Mouse (Mus musculus): ENCODE data around the gene Scnn1g.

Scnn1g gene

DNA sequence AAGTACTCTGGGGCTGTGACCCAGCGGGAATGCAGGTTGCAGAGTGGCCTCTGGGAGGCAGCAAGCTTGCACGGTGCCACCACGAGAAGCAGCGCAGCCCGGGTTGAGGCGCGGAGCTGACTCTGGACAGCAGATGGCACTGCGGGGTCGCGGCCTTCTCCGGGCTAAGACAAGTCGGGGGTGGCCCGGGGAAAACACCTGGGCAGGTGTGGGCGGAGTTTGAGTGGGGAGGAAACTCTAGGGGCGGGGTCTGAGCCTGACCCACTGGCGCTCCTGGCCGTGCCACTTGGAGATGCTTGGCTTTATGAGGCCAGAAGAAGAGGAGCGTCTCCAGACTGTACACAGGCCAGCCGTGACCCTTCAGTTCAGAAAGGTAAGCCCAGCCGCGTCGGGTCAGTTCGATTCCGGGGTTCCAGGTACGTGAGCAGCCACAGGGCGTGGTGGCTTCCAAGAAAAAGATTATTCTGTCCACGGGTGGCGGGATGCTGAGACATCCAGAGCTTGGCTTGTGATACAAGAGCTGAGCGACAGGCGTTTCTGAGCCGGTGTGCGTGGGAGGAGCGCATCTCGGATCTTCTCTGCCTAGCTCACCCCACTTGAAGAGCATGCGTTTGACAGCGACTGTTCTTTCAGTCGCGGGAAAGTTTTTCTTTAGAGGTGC lies at the start of gene Scnn1g:
Scnn1g (plus strand) TSS at position 309 of the 661 bp plus-strand sequence.
- DNase-seq, result peak; percentile 86

DNA sequence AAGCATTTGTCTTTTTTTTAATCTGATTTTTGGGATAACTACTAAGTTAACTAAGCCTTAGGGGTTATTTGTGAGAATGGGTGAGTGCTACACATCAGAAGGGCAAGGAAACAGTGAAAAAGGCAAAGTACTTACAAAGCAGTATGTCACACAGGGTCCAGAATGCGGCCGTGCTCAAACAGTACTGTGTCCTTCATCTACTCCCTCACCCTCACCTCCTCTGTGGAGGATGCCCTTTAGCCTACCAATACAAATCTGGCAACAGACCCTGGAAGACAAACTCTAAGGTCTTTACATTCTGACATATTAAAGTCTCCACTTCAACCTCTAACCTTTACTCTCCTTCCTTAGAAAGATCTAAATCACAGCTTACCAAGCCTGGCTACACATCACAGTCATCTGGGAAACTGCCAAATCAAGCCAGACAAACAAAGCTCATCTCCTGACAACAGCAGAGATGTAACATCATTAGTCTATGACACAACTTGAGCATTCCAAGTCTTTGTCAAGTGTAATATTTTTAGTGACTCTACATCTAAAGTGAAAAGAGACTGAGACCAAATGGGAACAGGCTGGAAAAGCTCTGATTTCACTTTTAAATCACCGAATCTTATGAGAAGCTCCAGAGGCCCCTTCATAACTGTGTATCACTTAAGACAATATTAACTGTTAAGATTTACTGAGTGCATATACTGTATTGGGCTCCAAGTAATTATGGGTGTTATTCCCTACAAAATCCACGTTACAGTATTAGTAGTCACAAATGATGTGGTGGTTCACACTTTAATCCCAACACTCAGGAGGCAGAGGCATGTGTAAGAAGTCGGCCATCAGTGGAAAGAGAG lies 48.9 kb upstream of the Scnn1g start:
- no peak for DNase-seq

DNA sequence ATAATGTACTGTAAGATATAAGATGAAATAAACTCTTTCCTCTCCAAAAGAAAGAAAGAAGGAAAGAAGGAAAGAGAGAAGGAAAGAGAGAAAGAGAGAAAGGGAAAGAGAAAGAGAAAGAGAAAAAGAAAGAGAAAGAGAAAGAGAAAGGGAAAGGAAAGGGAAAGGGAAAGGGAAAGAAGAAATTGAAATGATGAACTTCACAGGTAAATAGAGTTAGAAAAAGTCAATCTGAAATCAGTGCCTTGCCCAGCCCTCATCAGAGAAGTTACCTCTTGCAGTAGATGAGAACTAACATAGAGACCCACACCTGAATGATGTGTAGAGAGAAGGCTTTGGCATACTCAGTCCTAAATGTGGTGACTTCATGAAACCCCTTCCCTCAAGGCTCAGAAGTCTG lies 44.9 kb upstream of the Scnn1g start:
- DNase-seq, result no peak

DNA sequence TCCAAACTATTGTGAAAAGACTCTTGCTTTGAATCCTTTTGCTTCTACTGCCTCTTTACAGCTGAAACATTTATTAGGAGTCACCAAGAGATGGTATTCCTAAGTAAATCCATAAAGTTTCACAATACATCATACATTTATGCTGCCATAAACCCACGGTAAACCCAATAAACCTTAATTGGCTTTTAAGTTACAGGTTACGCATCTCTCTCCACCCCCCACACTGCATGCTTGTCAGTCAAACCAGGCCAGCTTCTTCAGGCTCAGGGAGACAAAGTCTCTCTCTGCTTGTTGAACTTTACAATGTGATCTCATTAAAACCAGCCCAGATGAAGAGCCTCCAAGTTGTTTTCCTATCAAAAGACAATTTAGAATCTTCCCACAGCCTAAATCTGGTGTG lies 42.5 kb upstream of the Scnn1g start:
- DNase-seq, result no peak

DNA sequence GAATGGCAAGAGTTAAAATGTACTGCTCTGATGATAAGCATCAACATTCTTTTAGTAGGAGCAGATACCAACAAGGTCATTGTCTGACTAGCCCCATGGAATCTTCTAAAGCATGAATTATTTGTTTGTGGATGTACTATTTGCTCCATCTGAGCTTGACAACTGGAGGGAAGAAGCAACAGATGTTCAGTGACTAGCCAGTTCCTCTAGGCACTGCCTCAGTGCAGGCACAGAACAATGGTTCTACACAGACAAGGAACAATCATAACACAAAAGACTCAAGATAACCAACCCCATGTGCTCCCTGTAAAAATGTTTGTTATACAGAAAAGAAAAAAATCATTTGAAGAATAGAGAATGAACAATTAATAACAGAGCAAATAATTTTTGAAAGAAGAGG lies 37.1 kb upstream of the Scnn1g start:
- DNase-seq, result peak; percentile 46

DNA sequence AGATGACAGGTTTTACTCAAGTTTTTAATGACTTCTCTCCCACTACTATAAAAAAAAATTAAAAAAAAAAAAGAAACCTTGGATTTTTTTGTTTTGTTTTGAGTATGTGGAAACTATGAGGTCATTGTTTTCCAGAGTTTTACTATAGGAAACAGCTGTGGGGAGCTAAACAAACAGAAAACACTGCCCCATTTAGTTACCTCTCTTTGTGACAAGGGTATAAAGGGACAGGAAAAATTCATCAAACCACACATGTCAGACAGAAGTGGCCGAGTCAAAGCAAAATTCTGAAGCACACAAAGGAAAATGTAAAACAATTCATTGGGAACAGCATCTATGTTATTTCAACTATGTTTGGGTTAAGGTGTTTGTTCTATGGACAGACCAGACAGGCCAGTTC lies 36.7 kb upstream of the Scnn1g start:
- DNase-seq, result peak; percentile 29

DNA sequence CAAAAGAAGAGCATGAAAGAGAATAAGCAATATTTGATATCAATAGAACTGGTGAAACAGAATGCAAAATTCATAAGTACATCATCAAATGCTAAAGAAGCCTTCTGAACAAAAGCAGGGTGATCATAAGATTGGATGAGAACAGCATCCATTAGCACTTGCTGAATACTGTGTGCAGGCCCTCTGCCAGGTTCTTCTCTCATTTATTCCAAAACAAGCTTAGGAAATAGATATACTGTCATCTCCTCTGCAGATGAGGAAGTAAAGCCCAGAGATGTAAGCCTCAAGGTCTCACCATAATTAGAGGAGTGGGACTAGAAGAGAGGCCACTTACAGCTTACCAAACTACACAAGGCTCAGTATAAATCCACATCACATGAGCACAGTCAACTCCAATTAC lies 35.1 kb upstream of the Scnn1g start:
- DNase-seq, result no peak

DNA sequence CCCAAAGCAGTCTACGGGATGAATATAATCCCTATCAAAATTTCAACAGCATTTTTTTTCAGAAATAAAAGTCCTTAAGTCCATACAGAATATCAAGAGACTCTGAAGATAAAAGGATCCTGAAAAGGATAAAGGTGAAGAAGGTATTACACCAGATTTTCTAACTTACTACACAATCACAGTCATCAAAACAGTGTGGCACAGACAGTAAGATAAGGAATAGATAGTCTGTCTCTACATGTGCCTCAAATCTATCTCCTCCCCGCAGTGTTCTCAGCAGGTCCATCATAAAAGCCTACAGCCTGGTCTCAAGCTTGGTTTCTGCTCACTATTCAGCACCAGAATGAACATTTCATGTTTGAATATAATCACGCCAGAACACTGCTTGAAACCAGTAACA lies 33.8 kb upstream of the Scnn1g start:
- DNase-seq, result no peak

DNA sequence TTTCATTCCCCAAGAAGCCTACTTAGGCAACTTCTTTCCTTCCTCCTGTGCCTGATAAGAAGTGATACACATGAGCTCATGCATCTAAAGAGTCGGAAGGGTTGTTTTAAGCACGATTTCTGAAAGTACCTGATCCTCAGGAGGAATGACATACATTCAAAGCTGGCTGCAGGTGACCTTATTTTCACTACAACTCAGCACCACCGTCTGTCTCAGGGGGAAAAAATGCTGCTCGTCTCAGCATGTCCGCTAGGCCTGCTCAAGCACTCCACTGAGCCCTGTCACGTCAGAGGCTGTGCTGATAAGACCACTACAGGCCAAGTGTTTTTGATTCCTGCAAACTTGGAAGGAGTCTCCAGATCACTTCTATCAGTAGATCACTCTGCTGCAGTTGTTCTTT lies 32.3 kb upstream of the Scnn1g start:
- DNase-seq, result no peak

DNA sequence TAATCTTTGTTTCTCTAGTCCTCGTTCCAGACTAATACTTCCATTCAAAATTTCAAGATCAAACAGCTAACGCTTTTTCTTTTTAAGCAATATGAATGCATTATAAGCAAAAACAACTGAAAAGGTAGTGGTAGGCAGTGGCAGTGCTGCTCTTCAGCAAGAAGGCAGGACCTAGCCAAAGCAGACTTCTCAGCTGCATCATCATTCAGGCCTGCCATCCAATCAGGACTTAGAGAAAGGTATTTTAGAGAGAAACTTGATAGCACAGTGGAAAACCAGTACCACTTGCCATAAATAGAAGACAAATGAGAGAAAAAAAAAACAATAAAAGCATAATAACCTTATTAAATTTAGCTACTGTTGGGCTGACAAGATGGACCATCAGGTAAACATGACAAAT lies 29.2 kb upstream of the Scnn1g start:
- no peak for DNase-seq

DNA sequence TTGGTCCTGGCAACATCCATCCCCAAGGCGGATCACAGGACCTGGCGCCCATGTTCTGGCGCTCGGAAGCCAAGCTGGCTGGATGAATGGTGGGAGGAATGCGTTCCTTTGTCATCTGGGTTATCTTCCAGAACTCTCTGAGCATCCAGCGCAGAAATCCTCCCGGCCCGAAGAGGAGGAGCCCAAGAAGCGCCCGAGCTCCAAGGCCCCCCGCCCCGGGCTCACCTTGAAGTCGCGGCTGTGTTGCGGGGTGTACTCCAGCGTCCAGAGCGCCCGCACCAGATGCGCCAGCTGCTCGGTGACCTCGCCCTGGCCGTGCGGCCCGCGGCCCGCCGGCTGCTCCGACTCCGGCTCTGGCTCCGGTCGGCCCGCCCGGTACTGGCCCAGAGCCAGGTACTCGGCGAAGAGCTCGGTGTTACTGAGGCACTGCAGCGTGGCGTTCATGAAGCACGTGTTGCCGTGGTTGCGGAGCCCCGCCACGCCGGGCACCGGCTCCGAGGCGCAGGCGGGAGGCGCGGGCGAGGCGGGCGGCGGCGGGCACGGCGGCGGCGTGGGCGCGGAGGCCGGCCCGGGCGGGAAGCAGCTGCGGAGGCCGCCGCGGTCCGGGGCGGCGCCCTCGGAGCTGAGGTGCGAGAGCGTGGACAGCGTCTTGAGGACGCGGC lies 27.7 kb upstream of the Scnn1g start:
- peak; percentile 62 for DNase-seq

DNA sequence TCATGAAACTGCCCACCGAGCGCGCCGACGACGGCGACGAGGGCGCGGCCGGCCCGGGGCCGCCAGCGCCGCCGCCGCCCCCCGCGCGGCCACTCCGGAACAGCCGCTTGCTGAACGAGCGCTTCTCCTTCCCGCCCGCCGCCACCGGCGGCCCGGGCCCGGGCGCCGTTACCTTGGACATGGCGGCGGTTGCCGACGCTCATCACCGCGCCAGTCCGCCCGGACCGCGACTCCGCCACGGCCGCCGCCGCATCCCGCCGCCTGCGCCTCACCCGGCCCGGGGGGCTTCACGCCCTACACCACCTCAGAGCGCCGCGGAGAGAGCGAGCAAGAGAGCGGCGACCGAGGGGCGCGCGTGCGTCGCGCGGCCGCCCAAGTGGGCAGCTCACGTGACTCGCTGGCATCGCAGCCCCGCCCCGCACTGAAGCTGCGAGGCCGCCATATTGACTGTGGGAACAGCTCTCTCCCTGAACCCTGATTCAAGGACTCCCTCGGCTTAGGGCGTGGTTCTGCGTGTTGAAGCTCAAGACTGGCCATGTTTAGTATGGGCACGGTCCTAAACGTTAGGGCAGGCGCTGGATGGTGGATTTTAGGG lies 27.1 kb upstream of the Scnn1g start, which contains the start of gene Usp31:
Usp31 (minus strand) TSS at position 181 of the 595 bp plus-strand sequence.
- DNase-seq, result peak; percentile 98

DNA sequence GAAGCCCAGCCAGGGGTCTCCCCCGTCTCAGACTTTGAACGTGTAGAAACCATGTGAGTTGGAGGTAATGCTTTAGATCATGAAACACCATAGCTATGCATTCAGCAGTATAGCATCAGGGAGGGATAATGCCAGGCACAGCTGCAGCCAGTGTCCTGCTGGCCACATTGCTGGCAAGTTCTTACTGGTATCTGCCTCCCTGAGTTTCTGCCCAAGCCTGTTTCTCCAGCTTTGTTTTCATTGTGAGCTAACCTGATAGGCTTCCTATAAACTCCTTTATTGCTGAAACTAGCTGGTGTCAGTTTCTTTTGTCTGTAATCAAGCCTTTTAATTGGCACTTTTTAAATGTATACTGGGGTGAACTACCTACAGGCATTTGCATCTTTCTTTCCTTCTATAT lies 23.1 kb upstream of the Scnn1g start:
- DNase-seq, result no peak

DNA sequence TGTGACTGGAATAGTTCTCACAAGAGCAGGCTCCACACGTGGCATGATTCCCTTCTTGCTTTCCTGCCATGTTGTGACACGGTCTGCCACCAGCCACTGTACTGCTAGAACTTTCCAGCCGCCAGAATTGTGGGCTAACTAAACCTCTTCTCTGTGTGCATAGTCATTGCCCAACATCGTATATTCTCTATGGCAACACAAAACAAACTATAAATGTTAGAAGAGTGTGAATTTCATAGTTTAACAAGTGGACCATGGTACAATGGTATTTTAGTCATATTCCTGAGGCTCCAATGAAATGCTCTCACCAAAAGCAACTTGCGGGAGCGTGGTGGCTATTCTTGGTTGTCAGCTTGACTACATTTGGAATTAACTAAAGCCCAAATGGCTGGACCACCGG lies 17.2 kb upstream of the Scnn1g start:
- no peak for DNase-seq

DNA sequence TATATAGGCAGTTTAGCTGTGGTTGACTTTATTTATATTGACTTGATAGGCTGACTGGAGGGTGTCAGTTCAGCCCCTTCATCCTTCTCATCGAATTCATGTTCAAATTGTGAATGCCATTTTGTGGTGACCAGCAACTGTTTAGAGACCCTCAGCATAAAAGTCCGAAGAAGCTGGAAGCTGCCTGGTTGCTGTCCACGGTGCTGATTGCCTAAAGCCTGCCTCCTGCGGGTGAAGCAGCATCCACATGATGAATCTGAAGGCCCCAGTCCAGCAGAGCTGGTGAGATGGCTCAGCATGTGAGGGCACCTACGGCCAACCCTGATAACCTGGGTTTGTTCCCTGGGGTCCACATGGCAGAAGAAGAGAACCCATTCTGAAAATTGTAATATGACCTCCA lies 4.1 kb upstream of the Scnn1g start:
- peak; percentile 64 for DNase-seq

DNA sequence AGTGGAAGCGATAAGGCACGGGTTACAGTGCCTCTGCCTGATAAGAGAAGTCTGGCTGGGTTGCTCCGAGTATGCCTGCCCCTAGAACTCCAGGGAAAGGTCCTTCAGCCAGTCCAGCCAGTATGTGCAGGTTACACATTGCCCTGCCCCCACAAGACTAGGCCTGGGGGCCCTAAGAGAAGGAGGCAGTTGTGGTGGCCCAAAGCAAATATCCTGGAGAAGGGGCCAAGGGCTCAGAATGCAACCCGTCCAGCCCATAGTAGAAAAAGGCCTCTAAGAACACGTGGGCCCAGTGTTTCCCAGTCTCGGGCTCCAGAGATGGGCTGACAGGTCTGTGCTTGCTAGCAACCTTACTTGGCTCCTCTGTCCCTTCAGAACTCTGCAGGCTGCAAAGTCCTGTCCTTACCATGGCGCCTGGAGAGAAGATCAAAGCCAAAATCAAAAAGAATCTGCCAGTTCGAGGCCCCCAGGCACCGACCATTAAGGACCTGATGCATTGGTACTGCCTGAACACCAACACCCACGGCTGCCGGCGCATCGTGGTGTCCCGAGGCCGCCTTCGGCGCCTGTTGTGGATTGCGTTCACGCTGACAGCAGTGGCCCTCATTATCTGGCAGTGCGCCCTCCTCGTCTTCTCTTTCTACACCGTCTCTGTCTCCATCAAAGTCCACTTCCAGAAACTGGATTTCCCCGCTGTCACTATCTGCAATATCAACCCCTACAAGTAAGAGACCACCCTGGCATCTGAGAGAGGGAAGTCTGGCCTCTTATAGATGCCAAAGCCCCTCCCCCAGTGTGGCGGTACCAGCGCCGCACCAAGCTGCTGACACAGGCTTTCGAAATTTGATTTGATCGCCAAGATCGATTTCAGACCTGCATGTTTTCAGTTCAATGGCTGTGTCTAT lies 3.5 kb downstream of the Scnn1g start:
- no peak for DNase-seq

DNA sequence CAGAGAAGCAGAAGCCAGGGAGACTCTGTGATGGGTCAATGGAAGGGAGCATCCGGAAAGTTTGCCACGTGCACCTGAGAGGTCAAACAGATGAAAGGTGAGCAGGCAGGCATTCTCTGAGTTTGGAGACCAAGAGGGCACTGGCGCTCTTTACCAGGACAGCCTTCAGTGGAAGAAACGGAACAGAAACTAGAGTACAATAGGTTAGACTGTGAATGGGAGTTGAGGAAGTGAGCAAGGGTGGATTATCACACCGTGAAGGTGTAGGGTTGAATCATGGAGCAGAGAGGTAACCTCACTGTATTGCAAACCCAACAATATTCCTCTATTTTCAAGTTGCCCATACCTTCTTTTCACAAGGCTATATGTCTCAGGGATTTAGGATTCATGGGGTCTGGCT lies 16.0 kb downstream of the Scnn1g start:
- no peak for DNase-seq

DNA sequence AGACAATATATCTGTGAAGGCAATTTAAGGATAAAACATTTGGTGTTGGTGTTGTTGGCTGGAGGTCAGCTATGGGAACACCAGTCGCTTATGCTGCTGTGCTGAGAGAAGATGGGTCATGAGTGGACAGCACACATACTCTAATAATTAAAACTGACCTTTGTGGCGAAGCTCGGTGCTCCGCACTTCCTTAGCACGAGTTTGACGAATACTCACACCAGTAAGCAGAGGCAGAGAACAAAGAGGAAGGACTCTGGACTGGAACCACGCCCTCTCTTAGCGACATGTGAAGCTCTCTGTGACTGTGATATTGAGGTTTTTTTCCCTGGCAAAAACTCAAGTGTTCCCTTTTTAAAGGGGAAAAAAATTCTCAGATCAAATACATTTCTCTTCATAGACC lies 20.5 kb downstream of the Scnn1g start:
- no peak for DNase-seq

DNA sequence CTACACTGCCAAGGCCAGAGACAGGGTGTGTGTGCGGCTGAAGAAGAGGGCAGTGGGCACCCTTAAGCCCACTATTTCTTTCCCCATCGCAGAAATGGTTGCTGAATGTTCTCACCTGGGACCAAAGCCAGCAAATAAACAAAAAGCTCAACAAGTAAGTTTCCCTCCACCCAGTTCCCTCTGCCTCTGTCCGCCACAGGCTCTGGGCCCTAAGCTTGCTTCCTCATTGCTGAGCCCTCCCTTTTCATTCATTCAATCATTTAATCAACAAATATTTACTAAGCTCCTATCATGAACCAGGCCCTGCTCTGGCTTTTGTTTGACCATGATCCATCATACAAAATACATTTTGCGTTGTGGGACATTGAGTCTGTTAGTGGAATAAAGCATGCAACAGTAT lies 29.0 kb downstream of the Scnn1g start:
- DNase-seq, result no peak

DNA sequence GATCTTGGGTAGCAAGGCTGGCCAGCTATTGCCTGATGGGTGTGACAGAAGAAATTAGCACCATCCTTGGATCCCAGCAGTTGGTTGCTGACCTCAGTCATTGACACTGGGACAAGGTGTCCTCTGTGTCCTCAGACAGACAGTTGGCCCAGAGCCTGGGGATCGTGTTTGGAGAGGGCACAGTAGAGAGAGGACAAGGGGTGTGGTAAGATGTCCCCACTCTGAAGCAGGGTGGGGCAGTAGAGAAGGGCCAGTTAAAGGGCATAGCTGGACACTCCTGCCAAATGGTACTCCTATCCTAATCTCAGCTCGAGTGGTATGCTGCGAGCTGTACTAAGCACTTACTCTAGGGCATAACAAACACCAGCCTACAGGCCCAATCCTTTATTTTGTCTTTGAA lies 33.6 kb downstream of the Scnn1g start:
- DNase-seq, result no peak

DNA sequence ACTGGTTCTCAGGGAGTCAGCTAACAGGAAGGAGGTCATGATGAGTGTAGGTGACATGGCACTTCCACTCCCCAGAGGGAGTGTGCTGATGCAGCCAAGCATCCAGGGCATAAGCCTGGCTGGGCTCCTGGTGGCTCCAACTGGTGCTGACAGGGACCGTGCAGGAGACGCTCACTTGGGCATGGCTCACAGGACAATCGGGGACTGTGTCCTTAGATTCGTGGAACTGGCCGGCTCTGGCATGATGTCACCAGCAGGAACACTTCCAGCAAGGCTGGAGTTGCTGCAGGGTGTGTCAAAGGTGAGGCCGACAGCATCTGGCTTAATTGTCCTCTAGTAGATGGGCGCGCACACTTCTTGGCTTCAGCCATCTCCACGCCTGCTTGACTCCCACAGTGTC lies 34.7 kb downstream of the Scnn1g start:
- DNase-seq, result no peak

DNA sequence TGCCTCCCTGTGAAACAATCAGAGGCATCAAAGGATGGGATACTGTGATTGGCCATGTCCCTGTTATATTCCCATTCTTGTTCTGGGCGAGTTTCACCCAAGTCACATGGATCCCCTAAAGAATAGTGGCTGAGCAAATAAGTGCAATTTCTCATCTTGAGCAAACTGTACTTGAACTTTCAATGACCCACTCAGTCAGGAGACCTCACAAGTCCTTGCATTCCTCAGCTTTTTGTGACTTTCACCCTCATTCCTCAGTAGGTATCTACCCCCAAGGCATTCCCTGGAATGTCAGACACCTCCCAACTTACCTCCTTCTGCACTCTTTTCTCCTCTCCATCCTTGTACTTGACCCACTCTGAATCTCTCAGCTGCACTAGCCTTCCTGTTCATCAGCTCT lies 44.3 kb downstream of the Scnn1g start:
- DNase-seq, result no peak

DNA sequence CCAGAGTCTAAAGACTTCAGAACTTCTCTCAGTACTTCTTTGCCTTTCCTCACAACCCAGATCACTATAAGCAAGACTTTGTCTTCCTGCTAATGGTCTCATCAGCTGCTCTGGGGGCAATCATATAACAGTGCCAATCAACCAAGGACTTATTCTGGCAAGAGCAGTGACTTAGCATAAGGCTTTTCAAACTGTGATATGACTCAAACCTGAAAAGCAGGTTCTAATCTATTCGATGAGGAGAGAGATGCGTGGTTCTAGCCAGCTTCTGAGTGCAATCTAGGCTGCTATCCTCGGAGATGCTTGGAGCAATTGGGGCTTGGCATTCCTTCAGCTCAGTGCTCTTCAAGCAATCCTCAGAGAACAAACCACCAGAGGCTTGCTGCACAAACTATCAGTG lies 44.7 kb downstream of the Scnn1g start:
- no peak for DNase-seq
